Mouse (Mus musculus) midbrain, postnatal 0 days (tissue): ENCODE data around the gene Zc3h12c. TPM values are rescaled to one million over a fixed set of nuclear protein-coding genes. Genes with fewer than 3 reads are reported as not detected.

ENCODE experiments used
- ATAC-seq: fragments of 200-750 bp; cut with Nextera tagmentation; 2 replicates; pipeline ENCODE4 v1.8.0; 2017; ENCODE audit warnings: moderate number of reproducible peaks, mild to moderate bottlenecking, moderate TSS enrichment, moderate library complexity; ENCODE audit not compliant: low FRiP score
- DNase-seq: peaks from one replicate; pipeline ENCODE4 v3.0.0-alpha.2; 2015; ENCODE audit warnings: low spot score
- H3K27ac ChIP-seq: fragments of 300-500 bp; sonication (generic); 2 replicates; pipeline ENCODE4 v1.5.1; 2014; ENCODE audit warnings: low read depth, mild to moderate bottlenecking, low read length, mixed read lengths
- H3K27me3 ChIP-seq: fragments of 300-500 bp; sonication (generic); 2 replicates; pipeline ENCODE4 v1.6.1; 2014; ENCODE audit warnings: low read length, control low read depth, mixed read lengths; ENCODE audit not compliant: insufficient read depth
- H3K36me3 ChIP-seq: fragments of 300-500 bp; sonication (generic); 2 replicates; pipeline ENCODE4 v1.6.1; 2014; ENCODE audit warnings: low read length, control low read depth, mixed read lengths; ENCODE audit not compliant: insufficient read depth
- H3K4me1 ChIP-seq: fragments of 300-500 bp; sonication (generic); 2 replicates; pipeline ENCODE4 v1.6.1; 2014; ENCODE audit warnings: mild to moderate bottlenecking, control low read depth, antibody characterized with exemption, low read length, mixed read lengths; ENCODE audit not compliant: insufficient read depth
- H3K4me2 ChIP-seq: fragments of 300-500 bp; sonication (generic); 2 replicates; pipeline ENCODE4 v1.6.1; 2014; ENCODE audit warnings: low read depth, mild to moderate bottlenecking, low read length, mixed read lengths; ENCODE audit not compliant: poor library complexity, severe bottlenecking
- H3K4me3 ChIP-seq: fragments of 300-500 bp; sonication (generic); 2 replicates; pipeline ENCODE4 v1.5.1; 2014; ENCODE audit warnings: low read depth, mild to moderate bottlenecking, low read length, moderate library complexity
- H3K9ac ChIP-seq: fragments of 300-500 bp; sonication (generic); replicated peaks from 2 replicates; pipeline ENCODE4 v1.6.1; 2014; ENCODE audit warnings: mild to moderate bottlenecking, low read length, moderate library complexity, mixed read lengths; ENCODE audit not compliant: poor library complexity, severe bottlenecking
- H3K9me3 ChIP-seq: fragments of 300-500 bp; sonication (generic); 2 replicates; pipeline ENCODE4 v1.6.1; 2016; ENCODE audit warnings: low read length, control low read depth
- CTCF ChIP-seq: IDR thresholded peaks from 2 replicates; pipeline ENCODE4 v1.5.1; 2016; ENCODE audit warnings: antibody characterized with exemption, mild to moderate bottlenecking
- WGBS: fragments of 180-500 bp; shearing (Covaris S2); extraction: QIAGEN DNeasy Blood & Tissue Kit; methylation state at CpG from one replicate; pipeline ENCODE4 v1.1.7; 2014; 5-methylcytosine and 5-hydroxymethylcytosine counted together
- microRNA-seq: library from miRNA; unstranded; fragments of <30 nt; microRNA quantifications from one replicate; pipeline ENCODE4, GENCODE M21; 2016; ENCODE audit warnings: borderline number of aligned reads
- polyA plus RNA-seq: library from polyadenylated mRNA; unstranded; fragments of >200 nt; fragmentation: Nextera tagmentation; extraction: Ambion mirVana; gene quantifications from 2 replicates; pipeline ENCODE4 v1.2.1, GENCODE M21; 2015
- total RNA-seq: library from RNA; depleted of rRNA; stranded (reverse); fragments of >200 nt; gene quantifications from 2 replicates; pipeline ENCODE4 v1.2.3, GENCODE M21; 2014; rRNA removed

Gene Zc3h12c
- total and polyA plus RNA-seq, 2 experiments from 2014 or later: 3.4 to 13.4 TPM

GRCm38 (mm10) chr9:52070052-52070451 lies 98.3 kb downstream of the Zc3h12c start:
- Histone ChIP-seq H3K27ac (no peak overlapping the region), H3K4me2 (no peak overlapping the region), H3K9me3 (no peaks in the 10 kb centered on the region), H3K4me3 (no peak overlapping the region), H3K9ac (no peak overlapping the region), H3K27me3 (no peaks in the 10 kb centered on the region), H3K36me3 (peaks cover 36% of the 10 kb centered on the region), H3K4me1 (no peaks in the 10 kb centered on the region)
- 97% methylated on average over 2 of the region's 2 CpGs for WGBS
- DNase-seq (no peak), ATAC-seq (no peak)
- TF ChIP-seq CTCF: no peak

Small RNA genes within 50 kb of the gene (microRNA-seq; reads per million reads assigned to microRNA genes)
- not detected for gene Gm27686
- gene Mir6244: not detected

Other genes starting within 250 kb of the Zc3h12c start
- gene Fdx1, start 205.0 kb downstream of the Zc3h12c start, total RNA-seq: 18.0 and 22.6 TPM in 2 replicates
- 39.1 and 41.7 TPM in 2 replicates for gene Fdx1, start 205.0 kb downstream of the Zc3h12c start, polyA plus RNA-seq
- gene Rdx, start 121.4 kb downstream of the Zc3h12c start, total RNA-seq: 53.3 and 58.1 TPM in 2 replicates
- gene Rdx, start 121.4 kb downstream of the Zc3h12c start, polyA plus RNA-seq: 71.7 and 85.7 TPM in 2 replicates